Mouse (Mus musculus): Measurements from ENCODE around the gene Clcn3.
"Not testable (repeated sequence)": the region's sequence is repeated elsewhere in the genome, so short reads cannot be mapped to it uniquely, and the experiment has no call there.

Clcn3 gene

GRCm38 (mm10) chr8:60982701-60983687, at the start of gene Clcn3:
Clcn3 (minus strand) TSS chr8:60983300.
- DNase-seq (ENCODE audit: low spot score): peak; percentile 98

GRCm38 (mm10) chr8:60996468-60996867, 13.4 kb upstream of the Clcn3 start:
- no peak for DNase-seq (ENCODE audit: low spot score)

GRCm38 (mm10) chr8:60993639-60993986, 10.5 kb upstream of the Clcn3 start:
- no peak for DNase-seq (ENCODE audit: low spot score)

- DNase-seq (ENCODE audit: low spot score): peak; percentile 99
Observed at GRCm38 (mm10) chr8:60992910-60993638, 10.0 kb upstream of the Clcn3 start, which contains the start of gene Nek1. Nek1 (plus strand) TSS chr8:60993195.

- DNase-seq (ENCODE audit: low spot score): peak; percentile 94
Observed at GRCm38 (mm10) chr8:60992561-60992909, 9.4 kb upstream of the Clcn3 start.

- DNase-seq (ENCODE audit: low spot score): not testable (repeated sequence)
Observed at GRCm38 (mm10) chr8:60984260-60985010, 1.3 kb upstream of the Clcn3 start.

- DNase-seq (ENCODE audit: low spot score): peak; percentile 69
Observed at GRCm38 (mm10) chr8:60983688-60984079, 584 bp upstream of the Clcn3 start.

GRCm38 (mm10) chr8:60981388-60981787, 1.7 kb downstream of the Clcn3 start:
- DNase-seq (ENCODE audit: low spot score): no peak

- DNase-seq (ENCODE audit: low spot score): no peak
Observed at GRCm38 (mm10) chr8:60978496-60978895, 4.6 kb downstream of the Clcn3 start.

- no peak for DNase-seq (ENCODE audit: low spot score)
Observed at GRCm38 (mm10) chr8:60976818-60977217, 6.3 kb downstream of the Clcn3 start.

- no peak for DNase-seq (ENCODE audit: low spot score)
Observed at GRCm38 (mm10) chr8:60974837-60975236, 8.3 kb downstream of the Clcn3 start.

GRCm38 (mm10) chr8:60973448-60973847, 9.7 kb downstream of the Clcn3 start:
- DNase-seq (ENCODE audit: low spot score): no peak

- DNase-seq (ENCODE audit: low spot score): no peak
Observed at GRCm38 (mm10) chr8:60971808-60972207, 11.3 kb downstream of the Clcn3 start.

GRCm38 (mm10) chr8:60969091-60969490, 14.0 kb downstream of the Clcn3 start:
- peak; percentile 26 for DNase-seq (ENCODE audit: low spot score)

GRCm38 (mm10) chr8:60965741-60966140, 17.4 kb downstream of the Clcn3 start:
- no peak for DNase-seq (ENCODE audit: low spot score)

- no peak for DNase-seq (ENCODE audit: low spot score)
Observed at GRCm38 (mm10) chr8:60965306-60965705, 17.8 kb downstream of the Clcn3 start.

GRCm38 (mm10) chr8:60964518-60964917, 18.6 kb downstream of the Clcn3 start:
- DNase-seq (ENCODE audit: low spot score): no peak

- DNase-seq (ENCODE audit: low spot score): no peak
Observed at GRCm38 (mm10) chr8:60963931-60964330, 19.2 kb downstream of the Clcn3 start.

- no peak for DNase-seq (ENCODE audit: low spot score)
Observed at GRCm38 (mm10) chr8:60962763-60963162, 20.3 kb downstream of the Clcn3 start.

GRCm38 (mm10) chr8:60956847-60957246, 26.3 kb downstream of the Clcn3 start:
- peak; percentile 23 for DNase-seq (ENCODE audit: low spot score)

GRCm38 (mm10) chr8:60954281-60955014, 28.7 kb downstream of the Clcn3 start:
- peak; percentile 71 for DNase-seq (ENCODE audit: low spot score)

GRCm38 (mm10) chr8:60952803-60953202, 30.3 kb downstream of the Clcn3 start:
- DNase-seq (ENCODE audit: low spot score): no peak
